Mouse (Mus musculus) kidney, embryonic 14.5 days (tissue): ENCODE results near the gene Sec24a. TPM values are rescaled to one million over a fixed set of nuclear protein-coding genes. Genes with fewer than 3 reads are reported as not detected.
A peak's percentile ranks its signal among the peaks of the same experiment; 100 is the strongest.
"Not testable (repeated sequence)": the region's sequence is repeated elsewhere in the genome, so short reads cannot be mapped to it uniquely, and the experiment has no call there.

Source experiments
- ATAC-seq: fragments of 200-750 bp; cut with Nextera tagmentation; 2 replicates; pipeline ENCODE4 v1.8.0; 2017; ENCODE audit warnings: moderate number of reproducible peaks, mild to moderate bottlenecking, moderate TSS enrichment, moderate library complexity; ENCODE audit not compliant: low FRiP score, low TSS enrichment
- H3K27ac ChIP-seq: fragments of 300-500 bp; sonication (generic); 2 replicates; pipeline ENCODE4 v1.5.1; 2014; ENCODE audit warnings: low read depth, mild to moderate bottlenecking, low read length, moderate library complexity, mixed read lengths
- H3K27me3 ChIP-seq: fragments of 300-500 bp; sonication (generic); 2 replicates; pipeline ENCODE4 v1.6.1; 2014; ENCODE audit warnings: mild to moderate bottlenecking, low read length; ENCODE audit not compliant: control insufficient read depth, insufficient read depth
- H3K36me3 ChIP-seq: fragments of 300-500 bp; sonication (generic); 2 replicates; pipeline ENCODE4 v1.6.1; 2014; ENCODE audit warnings: low read length, mixed read lengths; ENCODE audit not compliant: control insufficient read depth, insufficient read depth
- H3K4me1 ChIP-seq: fragments of 300-500 bp; sonication (generic); 2 replicates; pipeline ENCODE4 v1.6.1; 2014; ENCODE audit warnings: low read length, mixed read lengths; ENCODE audit not compliant: control insufficient read depth, insufficient read depth
- H3K4me2 ChIP-seq: fragments of 300-500 bp; sonication (generic); replicated peaks from 2 replicates; pipeline ENCODE4 v1.6.1; 2014; ENCODE audit warnings: low read depth, mild to moderate bottlenecking, low read length
- H3K4me3 ChIP-seq: fragments of 300-500 bp; sonication (generic); 2 replicates; pipeline ENCODE4 v1.5.1; 2014; ENCODE audit warnings: mild to moderate bottlenecking, low read length
- H3K9ac ChIP-seq: fragments of 300-500 bp; sonication (generic); 2 replicates; pipeline ENCODE4 v1.6.1; 2014; ENCODE audit warnings: low read depth, mild to moderate bottlenecking, low read length, moderate library complexity
- H3K9me3 ChIP-seq: fragments of 300-500 bp; sonication (generic); 2 replicates; pipeline ENCODE4 v1.6.1; 2016; ENCODE audit warnings: low read length; ENCODE audit not compliant: control insufficient read depth
- WGBS: fragments of 180-500 bp; shearing (Covaris S2); extraction: QIAGEN DNeasy Blood & Tissue Kit; methylation state at CpG from one replicate; pipeline ENCODE4 v1.1.7; 2014; 5-methylcytosine and 5-hydroxymethylcytosine counted together
- polyA plus RNA-seq: library from polyadenylated mRNA; unstranded; fragments of >200 nt; fragmentation: Nextera tagmentation; extraction: Ambion mirVana; gene quantifications from 2 replicates; pipeline ENCODE4 v1.2.1, GENCODE M21; 2014

The Sec24a gene
- polyA plus RNA-seq, 1 experiment from 2014 or later = 18.3 TPM

GRCm38 (mm10) chr11:51681324-51681975 lies 82.0 kb downstream of the Sec24a start:
- ATAC-seq = peak; percentile 81
- Histone ChIP-seq H3K27me3 (no peaks in the 10 kb centered on the region), H3K9ac (no peak overlapping the region), H3K27ac (no peak overlapping the region), H3K4me1 (0 out of 2 replicates have a peak, but pooled peaks cover 3% of the 10 kb centered on the region), H3K9me3 (no peaks in the 10 kb centered on the region), H3K4me2 (peak overlapping the region; percentile 10; the same call in 1 of the 2 replicates), H3K4me3 (no peak overlapping the region; the same call in 1 of the 2 replicates), H3K36me3 (peaks cover 3% of the 10 kb centered on the region; the same call in 1 of the 2 replicates)
- 37% methylated on average over 13 of the region's 13 CpGs for WGBS

GRCm38 (mm10) chr11:51679466-51679865 lies 84.0 kb downstream of the Sec24a start:
- H3K4me2 ChIP-seq = no peak overlapping the region
- H3K27me3 ChIP-seq = no peaks in the 10 kb centered on the region
- H3K4me1 ChIP-seq = 0 out of 2 replicates have a peak, but pooled peaks cover 3% of the 10 kb centered on the region
- no peaks in the 10 kb centered on the region for H3K36me3 ChIP-seq
- 79% methylated on average over 3 of the region's 3 CpGs for WGBS
- no peak overlapping the region for H3K9ac ChIP-seq
- ATAC-seq = no peak
- H3K27ac ChIP-seq = no peak overlapping the region
- no peaks in the 10 kb centered on the region for H3K9me3 ChIP-seq
- H3K4me3 ChIP-seq = no peak overlapping the region

DNA sequence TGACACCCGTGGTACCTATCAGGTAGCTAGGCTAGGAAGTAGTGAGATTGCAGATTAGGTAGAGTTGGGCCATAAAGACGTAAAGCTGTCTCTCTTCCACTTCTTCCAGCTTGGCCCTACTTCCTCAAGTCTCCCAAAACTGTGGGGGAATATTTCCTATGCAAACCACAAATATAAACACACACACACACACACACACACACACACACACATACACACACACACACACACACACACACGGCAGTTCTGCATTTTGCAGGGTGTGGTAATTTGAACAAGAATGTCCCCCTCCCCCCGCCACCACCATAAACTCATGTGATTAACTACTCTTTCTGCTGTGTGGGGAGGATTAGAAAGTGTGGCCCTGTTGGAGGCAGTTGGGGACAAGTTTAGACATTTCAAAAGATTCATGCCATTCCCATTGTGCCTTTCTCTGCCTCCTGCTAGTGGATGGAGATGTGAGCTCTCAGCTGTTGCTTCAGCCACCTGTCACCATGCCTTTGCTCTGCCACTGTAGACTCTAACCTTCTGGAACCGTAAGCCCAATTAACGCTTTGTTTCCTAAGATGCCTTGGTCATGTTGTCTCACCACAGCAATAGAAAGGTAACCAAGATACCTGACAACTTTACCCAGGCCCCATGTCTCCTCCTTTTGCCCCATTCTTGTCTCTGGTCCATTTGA lies 85.6 kb downstream of the Sec24a start:
- 0 out of 2 replicates have a peak, but pooled peaks cover 3% of the 10 kb centered on the region for H3K4me1 ChIP-seq
- 57% methylated on average over 6 of the region's 6 CpGs for WGBS
- no peaks in the 10 kb centered on the region for H3K36me3 ChIP-seq
- no peak overlapping the region for H3K9ac ChIP-seq
- H3K4me3 ChIP-seq = no peak overlapping the region
- no peak for ATAC-seq
- no peaks in the 10 kb centered on the region for H3K9me3 ChIP-seq
- H3K4me2 ChIP-seq = no peak overlapping the region
- H3K27me3 ChIP-seq = no peaks in the 10 kb centered on the region
- no peak overlapping the region for H3K27ac ChIP-seq

DNA sequence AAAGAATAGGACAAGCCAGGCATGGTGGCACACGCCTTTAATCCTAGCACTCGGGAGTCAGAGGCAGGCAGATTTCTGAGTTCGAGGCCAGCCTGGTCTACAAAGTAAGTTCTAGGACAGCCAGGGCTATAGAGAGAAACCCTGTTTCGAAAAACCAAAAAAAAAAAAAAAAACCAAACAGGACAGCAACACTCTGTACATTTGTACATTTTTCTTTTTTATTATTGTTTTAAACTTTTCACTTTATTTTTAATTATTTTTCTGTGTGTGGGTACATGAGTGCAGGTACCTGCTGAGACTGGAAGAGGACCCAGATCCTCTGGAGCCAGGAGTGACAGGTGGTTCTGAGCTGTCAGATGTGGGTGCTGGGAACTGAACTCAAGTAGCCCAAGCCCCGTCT lies 88.0 kb downstream of the Sec24a start:
- ATAC-seq = no peak
- Histone ChIP-seq H3K4me2 (no peak overlapping the region), H3K4me1 (no peaks in the 10 kb centered on the region), H3K27me3 (no peaks in the 10 kb centered on the region), H3K36me3 (no peaks in the 10 kb centered on the region), H3K9me3 (no peaks in the 10 kb centered on the region), H3K4me3 (no peak overlapping the region), H3K27ac (no peak overlapping the region), H3K9ac (no peak overlapping the region)
- 87% methylated on average over 5 of the region's 5 CpGs for WGBS

GRCm38 (mm10) chr11:51673291-51673690 lies 90.1 kb downstream of the Sec24a start:
- no peak for ATAC-seq

DNA sequence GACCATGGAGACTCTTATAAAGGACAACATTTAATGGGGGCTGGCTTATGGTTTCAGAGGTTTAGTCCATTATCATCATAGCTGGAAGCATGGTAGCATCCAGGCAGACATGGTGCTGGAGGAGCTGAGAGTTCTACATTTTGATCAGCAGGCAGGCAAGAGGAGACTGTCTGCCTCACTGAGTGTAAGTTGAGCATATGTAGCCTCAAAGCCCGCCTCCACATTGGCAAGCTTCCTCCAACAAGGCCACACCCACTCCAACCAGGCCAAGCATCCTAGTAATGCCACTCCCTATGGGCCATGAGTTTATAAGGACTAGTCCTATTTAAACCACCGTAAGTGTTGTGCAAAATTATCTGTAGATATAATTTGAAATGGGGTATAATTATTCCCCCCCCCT lies 92.1 kb downstream of the Sec24a start:
- no peak for ATAC-seq
- H3K27ac ChIP-seq = no peak overlapping the region
- no peak overlapping the region for H3K4me2 ChIP-seq
- H3K27me3 ChIP-seq = no peaks in the 10 kb centered on the region
- no peaks in the 10 kb centered on the region for H3K9me3 ChIP-seq
- no peak overlapping the region for H3K9ac ChIP-seq
- no peaks in the 10 kb centered on the region for H3K36me3 ChIP-seq
- 81% methylated on average over 2 of the region's 2 CpGs for WGBS
- no peaks in the 10 kb centered on the region for H3K4me1 ChIP-seq
- no peak overlapping the region for H3K4me3 ChIP-seq

More at GRCm38 (mm10) chr11:51673291-51673690, 90.1 kb downstream of the Sec24a start:
- H3K9ac ChIP-seq = no peak overlapping the region
- H3K4me2 ChIP-seq = no peak overlapping the region
- no peaks in the 10 kb centered on the region for H3K4me1 ChIP-seq
- H3K36me3 ChIP-seq = no peaks in the 10 kb centered on the region
- no peak overlapping the region for H3K27ac ChIP-seq
- no peaks in the 10 kb centered on the region for H3K9me3 ChIP-seq
- 71% methylated on average over 9 of the region's 9 CpGs for WGBS
- no peak overlapping the region for H3K4me3 ChIP-seq
- no peaks in the 10 kb centered on the region for H3K27me3 ChIP-seq

DNA sequence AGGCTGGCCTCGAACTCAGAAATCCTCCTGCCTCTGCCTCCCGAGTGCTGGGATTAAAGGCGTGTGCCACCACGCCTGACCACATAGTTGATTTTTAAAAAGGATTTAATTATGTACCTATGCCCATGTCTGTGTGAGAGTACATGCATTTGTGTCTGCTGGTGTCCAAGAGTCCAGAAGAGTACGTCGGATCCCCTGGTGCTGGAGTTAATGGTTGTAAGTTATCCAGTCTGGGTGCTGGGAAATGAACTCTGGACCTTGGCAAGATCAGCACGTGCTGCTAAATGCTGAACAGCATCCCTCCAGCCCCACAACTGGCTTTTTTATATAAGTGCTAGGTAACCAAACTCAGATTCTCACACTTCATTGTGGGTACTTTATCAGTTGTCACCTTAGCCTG lies 92.6 kb downstream of the Sec24a start:
- Histone ChIP-seq H3K4me1 (no peaks in the 10 kb centered on the region), H3K27ac (no peak overlapping the region), H3K4me2 (no peak overlapping the region), H3K36me3 (no peaks in the 10 kb centered on the region), H3K27me3 (no peaks in the 10 kb centered on the region), H3K4me3 (no peak overlapping the region), H3K9ac (no peak overlapping the region), H3K9me3 (no peaks in the 10 kb centered on the region)
- whole genome bisulfite sequencing = 90% methylated on average over 7 of the region's 7 CpGs
- no peak for ATAC-seq

DNA sequence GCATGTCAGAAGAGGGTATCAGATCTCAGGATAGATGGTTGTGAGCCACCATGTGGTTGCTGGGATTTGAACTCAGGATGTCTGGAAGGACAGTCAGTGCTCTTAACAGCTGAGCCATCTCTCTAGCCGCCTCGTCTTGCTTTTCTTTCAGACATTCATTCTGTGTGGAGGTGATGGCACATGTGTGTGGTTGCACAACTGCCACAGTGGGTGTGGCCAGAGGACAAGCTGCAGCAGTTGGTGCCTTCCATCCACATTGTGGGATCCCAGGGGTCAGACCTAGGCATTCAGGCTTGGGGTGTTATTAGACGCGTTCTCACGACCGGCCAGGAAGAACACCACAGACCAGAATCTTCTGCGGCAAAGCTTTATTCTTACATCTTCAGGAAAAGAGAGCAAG lies 98.7 kb downstream of the Sec24a start:
- not testable (repeated sequence) for H3K27me3 ChIP-seq, H3K27ac ChIP-seq, H3K9ac ChIP-seq, H3K4me1 ChIP-seq, H3K36me3 ChIP-seq, H3K9me3 ChIP-seq, H3K4me3 ChIP-seq, ATAC-seq, H3K4me2 ChIP-seq
- 96% methylated on average over 7 of the region's 7 CpGs for WGBS

- Histone ChIP-seq H3K9ac (no peak overlapping the region), H3K36me3 (no peaks in the 10 kb centered on the region), H3K4me1 (peaks cover 4% of the 10 kb centered on the region; the same call in 1 of the 2 replicates), H3K27ac (no peak overlapping the region), H3K4me2 (no peak overlapping the region), H3K27me3 (no peaks in the 10 kb centered on the region), H3K4me3 (no peak overlapping the region), H3K9me3 (no peaks in the 10 kb centered on the region)
- WGBS = 82% methylated on average over 7 of the region's 7 CpGs
- no peak for ATAC-seq
Measured at GRCm38 (mm10) chr11:51662632-51663031, 100.8 kb downstream of the Sec24a start.
